Mouse (Mus musculus) large intestine, adult 2 months (tissue): ENCODE results near the gene 4930512M02Rik. TPM values are rescaled to one million over a fixed set of nuclear protein-coding genes. Genes with fewer than 3 reads are reported as not detected.
"Not testable (repeated sequence)": the region's sequence is repeated elsewhere in the genome, so short reads cannot be mapped to it uniquely, and the experiment has no call there.

ENCODE experiments used
- DNase-seq: peaks from one replicate; pipeline ENCODE4 v3.0.0-alpha.2; 2012; ENCODE audit warnings: low read depth, low spot score
- WGBS: fragments of 180-500 bp; shearing (Covaris S2); methylation state at CpG from one replicate; pipeline ENCODE4 v1.1.7; 2018; 5-methylcytosine and 5-hydroxymethylcytosine counted together
- polyA plus RNA-seq: library from polyadenylated mRNA; depleted of rRNA; stranded (reverse); fragments of >200 nt; gene quantifications from 2 replicates; pipeline ENCODE4 v1.2.3, GENCODE M21; 2012; rRNA removed

The 4930512M02Rik gene
- polyA plus RNA-seq, result not detected in 2 replicates

- WGBS, result 68% methylated on average over 3 of the region's 4 CpGs
- DNase-seq, result not testable (repeated sequence)
These were observed at the start of gene 4930512M02Rik for GRCm38 (mm10) chr11:11627735-11628134. Gene 4930512M02Rik (minus strand): TSS chr11:11627835.

- WGBS, result 85% methylated on average over 7 of the region's 7 CpGs
- DNase-seq, result no peak
These were observed 49.5 kb upstream of the 4930512M02Rik start for GRCm38 (mm10) chr11:11677165-11677564.

GRCm38 (mm10) chr11:11676068-11676741 is 48.6 kb upstream of the 4930512M02Rik start:
- DNase-seq, result no peak
- 78% methylated on average over 9 of the region's 9 CpGs for WGBS

- no peak for DNase-seq
These were observed 47.4 kb upstream of the 4930512M02Rik start for GRCm38 (mm10) chr11:11675063-11675462.

- no peak for DNase-seq
- WGBS, result 66% methylated on average over 4 of the region's 4 CpGs
These were observed 45.3 kb upstream of the 4930512M02Rik start for GRCm38 (mm10) chr11:11672974-11673373.

- WGBS, result 76% methylated on average over 3 of the region's 3 CpGs
- DNase-seq, result no peak
These were observed 40.3 kb upstream of the 4930512M02Rik start for GRCm38 (mm10) chr11:11667922-11668290.

GRCm38 (mm10) chr11:11667254-11667921 is 39.8 kb upstream of the 4930512M02Rik start:
- WGBS, result 68% methylated on average over 4 of the region's 4 CpGs
- DNase-seq, result no peak

- 64% methylated on average over 4 of the region's 4 CpGs for WGBS
- no peak for DNase-seq
These were observed 33.0 kb upstream of the 4930512M02Rik start for GRCm38 (mm10) chr11:11660651-11661050.

GRCm38 (mm10) chr11:11658834-11659233 is 31.2 kb upstream of the 4930512M02Rik start:
- 73% methylated on average over 4 of the region's 4 CpGs for WGBS
- DNase-seq, result no peak

GRCm38 (mm10) chr11:11657634-11658033 is 30.0 kb upstream of the 4930512M02Rik start:
- DNase-seq, result no peak
- 78% methylated on average over 4 of the region's 4 CpGs for WGBS

GRCm38 (mm10) chr11:11656995-11657530 is 29.4 kb upstream of the 4930512M02Rik start:
- WGBS, result 49% methylated on average over 5 of the region's 5 CpGs
- DNase-seq, result no peak

GRCm38 (mm10) chr11:11656388-11656787 is 28.8 kb upstream of the 4930512M02Rik start:
- no peak for DNase-seq
- 75% methylated on average over 3 of the region's 3 CpGs for WGBS

GRCm38 (mm10) chr11:11644303-11644702 is 16.7 kb upstream of the 4930512M02Rik start:
- no peak for DNase-seq

- 45% methylated on average over 4 of the region's 4 CpGs for WGBS
- no peak for DNase-seq
These were observed 3.4 kb downstream of the 4930512M02Rik start for GRCm38 (mm10) chr11:11624073-11624705.

- no peak for DNase-seq
- WGBS, result 88% methylated on average over 2 of the region's 2 CpGs
These were observed 18.4 kb downstream of the 4930512M02Rik start for GRCm38 (mm10) chr11:11609243-11609642.

GRCm38 (mm10) chr11:11587327-11587726 is 40.3 kb downstream of the 4930512M02Rik start:
- DNase-seq, result no peak
- 66% methylated on average over 2 of the region's 2 CpGs for WGBS

- DNase-seq, result no peak
- 93% methylated on average over 1 of the region's 1 CpGs for WGBS
These were observed 41.2 kb downstream of the 4930512M02Rik start for GRCm38 (mm10) chr11:11586423-11586822.

- 54% methylated on average over 6 of the region's 6 CpGs for WGBS
These were observed 53.9 kb downstream of the 4930512M02Rik start for GRCm38 (mm10) chr11:11573691-11574090.

GRCm38 (mm10) chr11:11570747-11571146 is 56.9 kb downstream of the 4930512M02Rik start:
- DNase-seq, result no peak

More at GRCm38 (mm10) chr11:11573691-11574090, 53.9 kb downstream of the 4930512M02Rik start:
- DNase-seq, result no peak

- WGBS, result 62% methylated on average over 4 of the region's 4 CpGs
- DNase-seq, result no peak
These were observed 58.0 kb downstream of the 4930512M02Rik start for GRCm38 (mm10) chr11:11569466-11570132.
